Mouse (Mus musculus) CH12.LX (cell line): ENCODE data around the gene Ctsw.

Source experiments
- CTCF ChIP-seq, 2 experiments: IDR thresholded peaks in 1 of 2; conservative IDR thresholded peaks in 1 of 2; 2 replicates each; pipeline ENCODE4 v1.5.1; 2011 to 2012; ENCODE audit warnings: low read depth in 2 of 2, low read length in 2 of 2, improper control_type of control experiment in 1 of 2, inconsistent platforms in 1 of 2, mild to moderate bottlenecking in 1 of 2, moderate library complexity in 1 of 2
- EP300 ChIP-seq: IDR thresholded peaks from 2 replicates; pipeline ENCODE4 v1.6.1; 2011; ENCODE audit warnings: low read length, improper control_type of control experiment
- GABPA ChIP-seq: IDR thresholded peaks from 2 replicates; pipeline ENCODE4 v1.6.1; 2012; ENCODE audit warnings: low read depth, low read length, improper control_type of control experiment, inconsistent platforms; ENCODE audit not compliant: insufficient replicate concordance
- HCFC1 ChIP-seq: IDR thresholded peaks from 2 replicates; pipeline ENCODE4 v1.6.1; 2012; ENCODE audit warnings: low read depth, mild to moderate bottlenecking, inconsistent platforms, low read length, improper control_type of control experiment
- JUND ChIP-seq: conservative IDR thresholded peaks from 2 replicates; pipeline ENCODE4 v1.6.1; 2011; ENCODE audit warnings: low read depth, low read length, improper control_type of control experiment
- NELFE ChIP-seq: IDR thresholded peaks from 2 replicates; pipeline ENCODE4 v1.6.1; 2011; ENCODE audit warnings: low read depth, low read length, improper control_type of control experiment
- POLR2A ChIP-seq: IDR thresholded peaks from 2 replicates; pipeline ENCODE4 v1.6.1; 2011; ENCODE audit warnings: low read depth, mild to moderate bottlenecking, improper control_type of control experiment, low read length
- POLR2AphosphoS2 ChIP-seq: IDR thresholded peaks from 2 replicates; pipeline ENCODE4 v1.6.1; 2011; ENCODE audit warnings: low read depth, low read length, improper control_type of control experiment
- RCOR1 ChIP-seq: conservative IDR thresholded peaks from 2 replicates; pipeline ENCODE4 v1.6.1; 2012; ENCODE audit warnings: low read depth, mild to moderate bottlenecking, inconsistent platforms, low read length, improper control_type of control experiment
- ZNF384 ChIP-seq: IDR thresholded peaks from 2 replicates; pipeline ENCODE4 v1.6.1; 2012; ENCODE audit warnings: low read depth, low read length, improper control_type of control experiment, inconsistent platforms

- TF ChIP-seq NELFE (no peak), RCOR1 (no peak), JUND (no peak), EP300 (no peak), POLR2A (no peak), CTCF (conservative IDR thresholded peaks at IDR 0.05 in 1 of 2, IDR thresholded peaks at IDR 0.05 in 1 of 2; ENCODE audit: low read depth in 2 of 2, low read length in 2 of 2) (no peak), GABPA (no peak), HCFC1 (no peak), ZNF384 (no peak), POLR2AphosphoS2 (no peak)
Measured at GRCm38 (mm10) chr19:5481398-5481797, 13.1 kb upstream of the Ctsw start.
